In genomic region chr19:27364521-27364931, GRCm38 (mm10) we compare ENCODE assay signal across 8 mouse cellular contexts. TPM values are rescaled to one million over a fixed set of nuclear protein-coding genes. Genes with fewer than 3 reads are reported as not detected.
DNase-seq lines count a peak whose midpoint lies in the region; ATAC-seq and TF ChIP-seq lines count a peak whose summit lies in the region.

No protein-coding gene starts in this region.

- no peak for TF ChIP-seq EP300 in liver, embryonic 14.5 days (IDR thresholded peaks at IDR 0.05; ENCODE audit: low read depth)

- intact Hi-C loops in left cerebral cortex, postnatal 14 days (cut with DNase I): no loop called here

- H3K27me3 ChIP-seq in spleen, adult 2 months (ENCODE audit: control insufficient read depth, insufficient read depth, low read length): no peaks in the 10 kb centered on the region
- H3K27me3 ChIP-seq in liver, embryonic 14.5 days (ENCODE audit: control insufficient read depth, insufficient read depth, low read length): no peaks in the 10 kb centered on the region

- peak overlapping the region; percentile 4; the same call in 1 of the 2 replicates for H3K4me2 ChIP-seq in liver, embryonic 14.5 days (ENCODE audit: low read depth)

- H3K27ac ChIP-seq in spleen, adult 2 months (ENCODE audit: insufficient read depth, low read length): no peak overlapping the region
- H3K27ac ChIP-seq in liver, embryonic 14.5 days: no peak overlapping the region

- TF ChIP-seq CTCF in spleen, adult 2 months (IDR thresholded peaks at IDR 0.05; ENCODE audit: extremely low read depth, insufficient read depth, insufficient read length, insufficient replicate concordance): no peak
- no peak for TF ChIP-seq CTCF in liver, embryonic 14.5 days (IDR thresholded peaks at IDR 0.05; ENCODE audit: low read depth)

- ATAC-seq in liver, embryonic 14.5 days (ENCODE audit: insufficient read depth): 0 out of 2 replicates have a peak, but pooled peaks have one; percentile 28

- no peaks in the 10 kb centered on the region for H3K9me3 ChIP-seq in liver, embryonic 14.5 days (ENCODE audit: control insufficient read depth, low read length)

- H3K36me3 ChIP-seq in spleen, adult 2 months (ENCODE audit: control insufficient read depth, insufficient read depth, low read length): no peaks in the 10 kb centered on the region
- H3K36me3 ChIP-seq in liver, embryonic 14.5 days (replicated peaks; ENCODE audit: control insufficient read depth, insufficient read depth, low read depth): no peaks in the 10 kb centered on the region

- no peak for TF ChIP-seq POLR2A in spleen, adult 2 months (IDR thresholded peaks at IDR 0.05; ENCODE audit: low read depth, low read length)

- DNase-seq in spleen, adult 2 months (ENCODE audit: low read depth in 1 of 2, low spot score in 2 of 2): no peak
- DNase-seq in spleen, postnatal 10 days (ENCODE audit: low spot score in 2 of 2): no peak
- DNase-seq in gastrocnemius, postnatal 10 days: peak; percentile 25
- peak; percentile 14 for DNase-seq in induced T-regulatory cell, adult 2 months (ENCODE audit: low read depth)
- peak in 1 of 3 experiments; percentile 4 for DNase-seq in liver, embryonic 14.5 days (ENCODE audit: low read depth in 3 of 3, low spot score in 3 of 3)
- peak; percentile 83 for DNase-seq in ovary, adult 18-20 months (ENCODE audit: low spot score)
- no peak for DNase-seq in left cerebral cortex, postnatal 14 days (ENCODE audit: low spot score in 2 of 2)
- no peak for DNase-seq in cerebellum, adult 18-20 months

- no peaks in the 10 kb centered on the region; the same call in none of the 2 replicates for H3K4me1 ChIP-seq in spleen, adult 2 months (ENCODE audit: control insufficient read depth, insufficient read depth, insufficient read length)
- no peaks in the 10 kb centered on the region for H3K4me1 ChIP-seq in liver, embryonic 14.5 days (replicated peaks; ENCODE audit: control insufficient read depth in 2 of 2, insufficient read depth in 2 of 2, low read length in 1 of 2)

- H3K9ac ChIP-seq in liver, embryonic 14.5 days (replicated peaks): no peak overlapping the region

- 33% methylated on average over 8 of the region's 8 CpGs for WGBS in spleen, adult 2 months
- WGBS in liver, embryonic 14.5 days (ENCODE audit: insufficient replicate concordance): 34% methylated on average over 8 of the region's 8 CpGs

- H3K4me3 ChIP-seq in spleen, adult 2 months (ENCODE audit: extremely low read depth, insufficient read depth, insufficient read length): peak overlapping the region; percentile 12
- H3K4me3 ChIP-seq in liver, embryonic 14.5 days (ENCODE audit: insufficient read depth in 1 of 2, low read depth in 2 of 2, low read length in 2 of 2): peak overlapping the region in 1 of 2 experiments; percentile 21; a peak in 1 of 4 replicates

RNA-seq across cellular contexts. Expression of gene Kcnv2, which starts 42.1 kb away (rescaled TPM):
- not detected in 2 replicates for polyA plus RNA-seq in spleen, adult 2 months (2012; rRNA removed)
- under 1 TPM in 1 of 2 experiments, not detected in 1; 0.05 TPM for total RNA-seq in gastrocnemius, postnatal 10 days (2021)
- not detected in 2 replicates for polyA plus RNA-seq in liver, embryonic 14.5 days (2012; rRNA removed)
- not detected in 2 replicates for polyA plus RNA-seq in liver, embryonic 14.5 days (2014; fragmentation: Nextera tagmentation; extraction: Ambion mirVana)
- total RNA-seq in left cerebral cortex, postnatal 14 days (2021): under 1 TPM in 1 of 2 experiments, not detected in 1; 0.08 TPM

Comparison
In these comparisons a context has a peak if more than half of its experiments do, and no peak if none do; other contexts are left out.
1. DNase-seq: peak in gastrocnemius, postnatal 10 days (single experiment), induced T-regulatory cell, adult 2 months (single experiment) and ovary, adult 18-20 months (single experiment); none in spleen, adult 2 months (0 of 2), spleen, postnatal 10 days (0 of 2), left cerebral cortex, postnatal 14 days (0 of 2) and cerebellum, adult 18-20 months (0 of 2).